Mouse (Mus musculus): ENCODE data around the gene Olfr412. TPM values are rescaled to one million over a fixed set of nuclear protein-coding genes. Genes with fewer than 3 reads are reported as not detected.

The Olfr412 gene
- polyA plus RNA-seq (2014; fragmentation: Nextera tagmentation; extraction: Ambion mirVana), result not detected in 2 replicates

DNA sequence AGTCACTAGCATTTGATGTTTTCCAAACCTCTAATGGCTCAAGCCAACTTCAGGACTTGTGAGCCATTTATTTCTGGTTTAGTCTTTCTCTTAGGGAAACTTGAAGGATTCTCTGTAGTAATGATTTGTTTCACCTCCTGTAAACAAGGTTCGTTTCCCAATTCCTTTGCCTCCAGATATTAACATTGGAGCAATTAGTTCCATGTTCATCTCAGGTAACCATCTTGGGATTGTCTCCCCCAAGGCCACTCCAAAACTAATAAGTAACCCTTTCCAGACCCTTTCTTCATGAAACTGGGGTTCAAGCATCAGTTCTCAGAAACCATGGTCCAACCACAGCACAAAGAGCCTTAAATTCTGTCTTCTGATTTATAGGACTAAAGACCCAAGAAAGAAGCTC lies at the start of gene Olfr412:
Gene Olfr412, plus strand, starts transcription at position 301 of the 400 bp plus-strand sequence.
- Histone ChIP-seq H3K36me3 (ENCODE audit: control insufficient read depth, insufficient read depth, low read length) (no peaks in the 10 kb centered on the region), H3K27me3 (ENCODE audit: control insufficient read depth, insufficient read depth, low read length) (no peaks in the 10 kb centered on the region), H3K4me2 (ENCODE audit: low read length) (no peak within 1 kb of the TSS), H3K27ac (replicated peaks in 1 of 2; ENCODE audit: control insufficient read depth in 1 of 2, insufficient read depth in 1 of 2, low read depth in 2 of 2, low read length in 2 of 2) (no peak within 1 kb of the TSS), H3K4me1 (ENCODE audit: control insufficient read depth in 2 of 2, insufficient read depth in 2 of 2, low read length in 2 of 2) (no peaks in the 10 kb centered on the region), H3K9ac (ENCODE audit: low read length) (no peak within 1 kb of the TSS), H3K4me3 (ENCODE audit: control insufficient read depth in 1 of 2, insufficient read depth in 1 of 2, low read depth in 1 of 2, low read length in 2 of 2) (no peak within 1 kb of the TSS), H3K9me3 (ENCODE audit: control insufficient read depth, low read length) (peaks cover 3% of the 10 kb centered on the region; the same call in 1 of the 2 replicates)
- no peak for ATAC-seq (ENCODE audit: insufficient number of reproducible peaks, insufficient read depth, low FRiP score, low read depth)
- WGBS, result 61% methylated on average over 1 of the region's 1 CpGs

DNA sequence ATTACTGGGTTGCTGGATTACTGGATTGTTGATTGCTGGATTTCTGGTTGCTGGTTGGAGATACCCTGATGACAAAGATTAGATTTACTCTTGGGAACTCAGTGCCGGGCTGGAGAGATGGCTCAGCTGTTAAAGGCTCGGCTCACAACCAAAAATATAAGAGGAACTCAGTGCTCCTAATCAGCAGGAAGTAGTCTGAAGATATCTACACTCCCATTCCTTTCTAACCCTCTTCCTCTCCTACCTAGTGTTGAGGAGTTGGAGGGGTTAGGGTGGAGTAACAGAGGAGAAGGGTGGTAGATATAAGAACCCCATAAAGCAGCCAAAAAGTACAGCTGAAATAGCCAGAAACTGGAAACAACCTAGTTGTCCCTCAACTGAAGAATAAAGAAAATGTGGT lies 35.8 kb upstream of the Olfr412 start:
- Histone ChIP-seq H3K9ac (ENCODE audit: low read length) (no peak overlapping the region), H3K9me3 (ENCODE audit: control insufficient read depth, low read length) (no peaks in the 10 kb centered on the region), H3K27me3 (ENCODE audit: control insufficient read depth, insufficient read depth, low read length) (no peaks in the 10 kb centered on the region), H3K4me3 (ENCODE audit: control insufficient read depth in 1 of 2, insufficient read depth in 1 of 2, low read depth in 1 of 2, low read length in 2 of 2) (no peak overlapping the region), H3K4me1 (ENCODE audit: control insufficient read depth in 2 of 2, insufficient read depth in 2 of 2, low read length in 2 of 2) (no peaks in the 10 kb centered on the region), H3K27ac (replicated peaks in 1 of 2; ENCODE audit: control insufficient read depth in 1 of 2, insufficient read depth in 1 of 2, low read depth in 2 of 2, low read length in 2 of 2) (no peak overlapping the region), H3K36me3 (ENCODE audit: control insufficient read depth, insufficient read depth, low read length) (no peaks in the 10 kb centered on the region), H3K4me2 (ENCODE audit: low read length) (no peak overlapping the region)
- WGBS, result 47% methylated on average over 2 of the region's 2 CpGs
- ATAC-seq (ENCODE audit: insufficient number of reproducible peaks, insufficient read depth, low FRiP score, low read depth), result no peak

DNA sequence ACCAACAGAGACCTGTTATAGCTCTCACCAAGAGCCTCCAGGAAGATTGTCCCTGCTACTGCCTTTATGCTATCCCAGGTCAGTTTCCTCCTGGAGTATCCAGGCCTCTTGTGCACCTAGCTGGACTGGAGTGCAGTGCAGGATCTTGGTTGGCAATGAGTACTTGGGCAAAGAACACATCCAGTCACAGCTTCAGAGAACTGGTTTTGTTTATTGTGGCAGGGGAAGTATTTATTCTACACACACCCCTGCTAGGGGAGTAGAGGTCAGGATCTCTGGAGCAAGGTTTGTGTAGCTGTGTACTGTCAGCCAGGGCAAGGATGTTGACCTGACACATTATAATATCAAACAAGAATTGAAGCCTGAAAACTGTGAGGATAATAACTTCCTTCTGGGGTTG lies 33.1 kb upstream of the Olfr412 start:
- no peak overlapping the region for H3K4me2 ChIP-seq (ENCODE audit: low read length)
- no peak overlapping the region for H3K9ac ChIP-seq (ENCODE audit: low read length)
- H3K36me3 ChIP-seq (ENCODE audit: control insufficient read depth, insufficient read depth, low read length), result no peaks in the 10 kb centered on the region
- no peak for ATAC-seq (ENCODE audit: insufficient number of reproducible peaks, insufficient read depth, low FRiP score, low read depth)
- no peaks in the 10 kb centered on the region for H3K4me1 ChIP-seq (ENCODE audit: control insufficient read depth in 2 of 2, insufficient read depth in 2 of 2, low read length in 2 of 2)
- H3K27me3 ChIP-seq (ENCODE audit: control insufficient read depth, insufficient read depth, low read length), result no peaks in the 10 kb centered on the region
- no peak overlapping the region for H3K4me3 ChIP-seq (ENCODE audit: control insufficient read depth in 1 of 2, insufficient read depth in 1 of 2, low read depth in 1 of 2, low read length in 2 of 2)
- no peaks in the 10 kb centered on the region for H3K9me3 ChIP-seq (ENCODE audit: control insufficient read depth, low read length)
- no peak overlapping the region for H3K27ac ChIP-seq (replicated peaks in 1 of 2; ENCODE audit: control insufficient read depth in 1 of 2, insufficient read depth in 1 of 2, low read depth in 2 of 2, low read length in 2 of 2)

DNA sequence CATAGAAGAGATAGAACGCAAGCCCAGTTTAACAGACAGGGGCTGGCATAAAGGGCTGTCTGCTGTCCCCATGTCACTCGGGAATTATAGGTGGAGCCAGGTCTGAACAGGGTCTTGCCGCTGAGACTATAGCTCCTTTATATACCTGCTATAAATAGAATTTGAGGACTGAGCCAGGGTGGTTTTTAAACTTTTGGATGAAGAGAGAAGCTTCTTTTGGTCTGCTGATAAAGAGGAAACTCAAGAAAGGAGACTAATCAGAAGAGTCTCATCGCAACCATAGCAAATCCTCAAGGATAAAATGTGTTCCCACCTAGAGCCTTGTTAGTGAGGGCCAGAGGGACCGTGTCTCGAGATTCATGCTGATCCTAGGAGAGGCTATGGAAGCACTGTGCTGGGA lies 23.9 kb upstream of the Olfr412 start, which contains the start of gene Olfr410:
Gene Olfr410, minus strand, starts transcription at position 101 of the 400 bp plus-strand sequence.
- 74% methylated on average over 6 of the region's 6 CpGs for WGBS
- no peak within 1 kb of the TSS for H3K4me3 ChIP-seq (ENCODE audit: control insufficient read depth in 1 of 2, insufficient read depth in 1 of 2, low read depth in 1 of 2, low read length in 2 of 2)
- H3K36me3 ChIP-seq (ENCODE audit: control insufficient read depth, insufficient read depth, low read length), result no peaks in the 10 kb centered on the region
- no peaks in the 10 kb centered on the region for H3K4me1 ChIP-seq (ENCODE audit: control insufficient read depth in 2 of 2, insufficient read depth in 2 of 2, low read length in 2 of 2)
- no peaks in the 10 kb centered on the region for H3K9me3 ChIP-seq (ENCODE audit: control insufficient read depth, low read length)
- no peaks in the 10 kb centered on the region for H3K27me3 ChIP-seq (ENCODE audit: control insufficient read depth, insufficient read depth, low read length)
- ATAC-seq (ENCODE audit: insufficient number of reproducible peaks, insufficient read depth, low FRiP score, low read depth), result no peak
- H3K4me2 ChIP-seq (ENCODE audit: low read length), result no peak within 1 kb of the TSS
- H3K9ac ChIP-seq (ENCODE audit: low read length), result no peak within 1 kb of the TSS
- H3K27ac ChIP-seq (replicated peaks in 1 of 2; ENCODE audit: control insufficient read depth in 1 of 2, insufficient read depth in 1 of 2, low read depth in 2 of 2, low read length in 2 of 2), result no peak within 1 kb of the TSS

DNA sequence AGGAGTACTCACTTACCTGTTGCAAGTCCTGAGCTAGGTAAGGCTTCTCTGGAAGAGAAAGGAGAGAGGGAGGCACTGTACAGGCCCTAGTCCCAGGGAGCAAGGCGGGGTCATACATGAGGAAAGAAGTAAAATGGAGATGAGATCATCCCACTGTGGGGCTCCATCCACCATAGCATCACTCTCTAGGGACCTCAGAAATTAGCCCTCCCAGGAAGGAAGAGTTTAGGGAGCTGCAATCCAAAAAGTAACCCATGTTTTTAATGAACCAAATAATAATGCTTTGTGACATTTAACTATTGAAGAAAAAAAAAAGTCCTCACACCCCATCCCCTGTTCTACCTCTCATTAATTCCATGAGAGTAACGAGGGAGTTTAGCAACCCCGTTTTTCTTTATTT lies 9.3 kb upstream of the Olfr412 start, which contains the start of gene Olfr411:
Gene Olfr411, minus strand, starts transcription at position 101 of the 400 bp plus-strand sequence.
- no peak within 1 kb of the TSS for H3K27ac ChIP-seq (replicated peaks in 1 of 2; ENCODE audit: control insufficient read depth in 1 of 2, insufficient read depth in 1 of 2, low read depth in 2 of 2, low read length in 2 of 2)
- H3K4me1 ChIP-seq (ENCODE audit: control insufficient read depth in 2 of 2, insufficient read depth in 2 of 2, low read length in 2 of 2), result no peaks in the 10 kb centered on the region
- H3K36me3 ChIP-seq (ENCODE audit: control insufficient read depth, insufficient read depth, low read length), result no peaks in the 10 kb centered on the region
- H3K27me3 ChIP-seq (ENCODE audit: control insufficient read depth, insufficient read depth, low read length), result no peaks in the 10 kb centered on the region
- H3K9ac ChIP-seq (ENCODE audit: low read length), result no peak within 1 kb of the TSS
- no peak within 1 kb of the TSS for H3K4me2 ChIP-seq (ENCODE audit: low read length)
- H3K9me3 ChIP-seq (ENCODE audit: control insufficient read depth, low read length), result no peaks in the 10 kb centered on the region
- no peak for ATAC-seq (ENCODE audit: insufficient number of reproducible peaks, insufficient read depth, low FRiP score, low read depth)
- H3K4me3 ChIP-seq (ENCODE audit: control insufficient read depth in 1 of 2, insufficient read depth in 1 of 2, low read depth in 1 of 2, low read length in 2 of 2), result no peak within 1 kb of the TSS
- WGBS, result 79% methylated on average over 3 of the region's 3 CpGs

DNA sequence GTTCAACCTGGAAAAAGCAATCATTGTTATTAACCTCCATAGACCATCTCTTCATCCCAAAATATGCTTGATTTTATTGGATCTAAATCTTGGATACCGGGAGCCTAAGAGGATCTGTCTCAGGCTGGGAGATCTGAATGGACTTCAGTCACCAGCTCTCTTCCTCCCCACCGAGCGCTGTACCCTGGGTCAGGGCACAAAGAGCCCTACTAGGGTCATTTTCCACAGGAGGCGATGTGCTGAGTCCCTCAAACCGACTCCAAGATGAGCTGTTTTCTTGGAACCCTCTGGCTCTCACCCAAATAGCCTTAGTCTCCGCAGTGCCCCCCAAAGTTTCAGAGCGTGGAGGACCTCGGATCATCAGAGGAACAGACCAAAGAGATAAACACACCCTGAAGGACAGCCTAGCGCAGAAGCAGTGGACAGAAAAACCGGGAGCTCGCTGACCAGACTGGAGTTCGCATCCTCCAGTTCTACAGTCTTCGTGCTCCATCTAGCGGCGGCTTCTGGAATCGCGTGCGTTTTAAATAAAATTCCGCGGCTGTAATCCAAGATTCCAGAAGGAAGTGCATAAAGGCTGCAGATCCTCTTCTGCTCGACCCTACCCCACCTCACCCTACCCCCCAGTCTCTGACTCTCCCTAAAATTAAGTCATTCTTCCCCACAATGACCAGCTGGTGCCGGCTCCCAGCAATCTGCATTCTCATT lies 9.7 kb downstream of the Olfr412 start:
- H3K9ac ChIP-seq (ENCODE audit: low read length), result no peak overlapping the region
- H3K9me3 ChIP-seq (ENCODE audit: control insufficient read depth, low read length), result no peaks in the 10 kb centered on the region
- no peak overlapping the region for H3K4me2 ChIP-seq (ENCODE audit: low read length)
- no peaks in the 10 kb centered on the region for H3K4me1 ChIP-seq (ENCODE audit: control insufficient read depth in 2 of 2, insufficient read depth in 2 of 2, low read length in 2 of 2)
- 14% methylated on average over 22 of the region's 22 CpGs for WGBS
- ATAC-seq (ENCODE audit: insufficient number of reproducible peaks, insufficient read depth, low FRiP score, low read depth), result no peak
- H3K4me3 ChIP-seq (ENCODE audit: control insufficient read depth in 1 of 2, insufficient read depth in 1 of 2, low read depth in 1 of 2, low read length in 2 of 2), result no peak overlapping the region
- no peak overlapping the region for H3K27ac ChIP-seq (replicated peaks in 1 of 2; ENCODE audit: control insufficient read depth in 1 of 2, insufficient read depth in 1 of 2, low read depth in 2 of 2, low read length in 2 of 2)
- peaks cover 12% of the 10 kb centered on the region; the same call in 1 of the 2 replicates for H3K27me3 ChIP-seq (ENCODE audit: control insufficient read depth, insufficient read depth, low read length)
- H3K36me3 ChIP-seq (ENCODE audit: control insufficient read depth, insufficient read depth, low read length), result no peaks in the 10 kb centered on the region

DNA sequence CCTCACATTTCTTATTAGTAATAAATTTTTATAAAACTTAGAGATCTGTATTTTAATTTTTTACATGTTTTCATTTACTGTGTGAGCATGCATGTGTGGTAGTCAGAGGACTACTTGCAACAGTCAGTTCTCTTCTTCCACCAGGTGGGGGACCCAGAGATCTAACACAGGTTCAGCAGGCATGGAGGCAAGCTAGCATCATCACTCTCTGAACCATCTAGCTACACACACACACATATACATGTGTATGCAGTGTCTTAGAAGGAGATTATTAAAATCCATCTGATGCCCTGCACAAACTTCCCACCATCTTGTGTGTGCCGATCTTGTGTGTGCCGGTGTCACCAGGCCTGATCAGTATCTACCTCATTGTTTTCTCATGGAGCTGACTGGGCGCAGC lies 15.0 kb downstream of the Olfr412 start:
- Histone ChIP-seq H3K9me3 (ENCODE audit: control insufficient read depth, low read length) (no peaks in the 10 kb centered on the region), H3K36me3 (ENCODE audit: control insufficient read depth, insufficient read depth, low read length) (no peaks in the 10 kb centered on the region), H3K9ac (ENCODE audit: low read length) (no peak overlapping the region), H3K4me2 (ENCODE audit: low read length) (no peak overlapping the region), H3K27me3 (ENCODE audit: control insufficient read depth, insufficient read depth, low read length) (no peaks in the 10 kb centered on the region), H3K27ac (replicated peaks in 1 of 2; ENCODE audit: control insufficient read depth in 1 of 2, insufficient read depth in 1 of 2, low read depth in 2 of 2, low read length in 2 of 2) (no peak overlapping the region), H3K4me3 (ENCODE audit: control insufficient read depth in 1 of 2, insufficient read depth in 1 of 2, low read depth in 1 of 2, low read length in 2 of 2) (no peak overlapping the region), H3K4me1 (ENCODE audit: control insufficient read depth in 2 of 2, insufficient read depth in 2 of 2, low read length in 2 of 2) (no peaks in the 10 kb centered on the region)
- ATAC-seq (ENCODE audit: insufficient number of reproducible peaks, insufficient read depth, low FRiP score, low read depth), result no peak
- 73% methylated on average over 3 of the region's 3 CpGs for WGBS
